Mouse (Mus musculus) C2C12 (cell line): ENCODE measurements around the gene Cpne8. TPM values are rescaled to one million over a fixed set of nuclear protein-coding genes. Genes with fewer than 3 reads are reported as not detected.
"Not testable (repeated sequence)": the region's sequence is repeated elsewhere in the genome, so short reads cannot be mapped to it uniquely, and the experiment has no call there.

ENCODE experiments used
- H3K27me3 ChIP-seq: one replicate; pipeline ENCODE4 v1.6.1; 2011; ENCODE audit not compliant: control insufficient read depth, insufficient read depth, insufficient read length
- H3K36me3 ChIP-seq: one replicate; pipeline ENCODE4 v1.6.1; 2011; ENCODE audit not compliant: control insufficient read depth, insufficient read depth
- H3K4me3 ChIP-seq: one replicate; pipeline ENCODE4 v1.5.1; 2011; ENCODE audit warnings: mild to moderate bottlenecking, control low read depth; ENCODE audit not compliant: poor library complexity, insufficient read depth, severe bottlenecking
- H3K79me2 ChIP-seq: one replicate; pipeline ENCODE4 v1.6.1; 2011; ENCODE audit not compliant: control insufficient read depth, insufficient read depth
- H3K79me3 ChIP-seq: one replicate; pipeline ENCODE4 v1.6.1; 2011; ENCODE audit warnings: low read depth, control low read depth
- H3ac ChIP-seq: one replicate; pipeline ENCODE3; 2011; ENCODE audit warnings: low read depth; ENCODE audit not compliant: control insufficient read depth, insufficient read length
- CEBPB ChIP-seq: IDR thresholded peaks from one replicate; pipeline ENCODE4 v1.6.1; 2011; ENCODE audit warnings: low read depth, mild to moderate bottlenecking, control low read depth, moderate library complexity
- CTCF ChIP-seq: IDR thresholded peaks from one replicate; pipeline ENCODE4 v1.5.1; 2011; ENCODE audit not compliant: control insufficient read depth, insufficient read depth, insufficient read length
- FOSL1 ChIP-seq: IDR thresholded peaks from one replicate; pipeline ENCODE4 v1.8.0; 2011; ENCODE audit warnings: mild to moderate bottlenecking, low read length; ENCODE audit not compliant: poor library complexity, insufficient read depth, severe bottlenecking
- MAX ChIP-seq: IDR thresholded peaks from one replicate; pipeline ENCODE4 v1.6.1; 2011; ENCODE audit warnings: mild to moderate bottlenecking, control low read depth
- MYOD1 ChIP-seq: IDR thresholded peaks from one replicate; pipeline ENCODE4 v1.6.1; 2011; ENCODE audit warnings: low read depth; ENCODE audit not compliant: control insufficient read depth, insufficient read length
- MYOG ChIP-seq: IDR thresholded peaks from one replicate; pipeline ENCODE4 v1.6.1; 2011; ENCODE audit not compliant: control insufficient read depth, insufficient read length; ENCODE audit errors: extremely low read depth
- USF1 ChIP-seq: IDR thresholded peaks from one replicate; pipeline ENCODE4 v1.6.1; 2011; ENCODE audit warnings: low read depth, mild to moderate bottlenecking, control low read depth, moderate library complexity
- polyA plus RNA-seq: library from polyadenylated mRNA; unstranded; fragments of >200 nt; fragmentation: generic; extraction: Trizol; gene quantifications from one replicate; pipeline ENCODE4 v1.2.1, GENCODE M21; 2012; ENCODE audit warnings: missing spikeins

The Cpne8 gene
- polyA plus RNA-seq, 1 experiment: 5.4 TPM

DNA sequence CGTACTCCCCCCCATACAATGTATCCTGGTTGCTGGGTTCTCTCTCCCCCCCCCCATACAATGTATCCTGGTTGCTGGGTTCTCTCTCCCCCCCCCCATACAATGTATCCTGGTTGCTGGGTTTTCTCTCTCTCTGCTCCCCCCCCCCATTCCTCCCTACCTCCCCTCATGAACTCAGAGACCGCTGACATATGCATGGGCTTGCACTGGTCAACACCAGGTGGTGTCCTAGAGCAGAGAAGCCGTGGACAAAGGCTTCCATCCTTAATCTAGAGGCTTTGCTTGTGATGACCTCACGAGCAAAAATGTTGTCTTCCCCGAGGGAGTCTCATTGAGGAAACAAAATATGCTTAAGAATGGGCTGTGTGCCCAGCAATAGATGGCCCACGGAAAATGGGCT lies 187.7 kb downstream of the Cpne8 start:
- no peaks in the 10 kb centered on the region for H3K79me3 ChIP-seq
- no peaks in the 10 kb centered on the region for H3K79me2 ChIP-seq
- no peak overlapping the region for H3K4me3 ChIP-seq
- H3ac ChIP-seq: no peak overlapping the region
- H3K27me3 ChIP-seq: no peaks in the 10 kb centered on the region
- TF ChIP-seq MAX (no peak), USF1 (no peak), MYOD1 (no peak), CEBPB (no peak), CTCF (no peak), MYOG (no peak), FOSL1 (no peak)
- H3K36me3 ChIP-seq: no peaks in the 10 kb centered on the region

- no peak overlapping the region for H3ac ChIP-seq
- no peaks in the 10 kb centered on the region for H3K27me3 ChIP-seq
- no peak overlapping the region for H3K4me3 ChIP-seq
- no peaks in the 10 kb centered on the region for H3K79me2 ChIP-seq
- no peaks in the 10 kb centered on the region for H3K79me3 ChIP-seq
- TF ChIP-seq MAX (no peak), CTCF (no peak), USF1 (no peak), MYOG (no peak)
- H3K36me3 ChIP-seq: no peaks in the 10 kb centered on the region
Observed at GRCm38 (mm10) chr15:90490186-90490585, 189.0 kb downstream of the Cpne8 start.

DNA sequence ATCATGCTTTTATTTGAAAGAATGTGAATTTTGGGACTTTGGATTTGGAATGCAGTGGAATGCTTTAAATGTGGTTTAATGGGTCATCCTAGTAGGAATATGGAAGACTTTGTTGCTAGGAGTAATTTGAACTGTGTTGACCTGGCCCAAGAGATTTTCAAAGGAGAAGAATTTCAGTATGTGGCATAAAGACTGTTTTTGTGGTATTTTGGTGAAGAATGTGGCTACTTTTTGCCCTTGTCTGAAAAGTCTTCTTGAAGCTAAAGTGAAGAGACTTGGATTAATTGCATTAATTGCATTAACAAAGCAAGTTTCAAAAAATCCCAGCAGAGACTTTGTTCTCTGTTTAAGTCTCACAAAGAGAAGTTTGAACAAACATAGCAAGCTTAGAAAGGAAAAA lies 208.7 kb downstream of the Cpne8 start:
- not testable (repeated sequence) for H3K79me3 ChIP-seq, H3K79me2 ChIP-seq, H3K4me3 ChIP-seq, H3ac ChIP-seq, H3K27me3 ChIP-seq, H3K36me3 ChIP-seq

GRCm38 (mm10) chr15:90463281-90463680 lies 216.0 kb downstream of the Cpne8 start:
- H3ac ChIP-seq: no peak overlapping the region
- no peaks in the 10 kb centered on the region for H3K79me2 ChIP-seq
- H3K27me3 ChIP-seq: no peaks in the 10 kb centered on the region
- no peaks in the 10 kb centered on the region for H3K79me3 ChIP-seq
- no peaks in the 10 kb centered on the region for H3K36me3 ChIP-seq
- TF ChIP-seq FOSL1 (no peak), MYOD1 (no peak), CTCF (no peak), MYOG (no peak), CEBPB (no peak), USF1 (no peak), MAX (no peak)
- H3K4me3 ChIP-seq: no peak overlapping the region

DNA sequence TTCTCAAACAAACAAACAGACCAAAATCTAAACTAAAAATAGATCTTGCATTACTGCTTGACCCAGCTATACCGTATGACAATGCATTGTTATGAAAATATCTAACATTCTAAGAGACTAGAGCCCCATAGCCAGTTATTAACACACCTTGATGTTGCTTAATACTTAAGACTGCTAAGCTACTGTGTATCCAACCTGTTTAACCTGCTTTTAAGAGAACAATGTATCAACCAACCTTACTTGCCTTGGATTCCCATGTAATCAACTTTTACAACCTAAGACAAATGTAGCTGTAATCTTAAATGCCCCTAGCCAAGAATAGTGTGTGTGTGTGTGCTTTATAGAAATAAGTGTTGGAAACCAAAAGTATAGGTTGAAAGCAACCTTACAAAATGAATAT lies 233.2 kb downstream of the Cpne8 start:
- Histone ChIP-seq H3K27me3 (no peaks in the 10 kb centered on the region), H3K79me2 (no peaks in the 10 kb centered on the region), H3ac (no peak overlapping the region), H3K79me3 (no peaks in the 10 kb centered on the region), H3K36me3 (no peaks in the 10 kb centered on the region), H3K4me3 (no peak overlapping the region)
- no peak for TF ChIP-seq CEBPB
- TF ChIP-seq MYOD1: no peak
- TF ChIP-seq MAX: no peak
- TF ChIP-seq FOSL1: no peak
- TF ChIP-seq USF1: no peak
- no peak for TF ChIP-seq CTCF
- no peak for TF ChIP-seq MYOG
